Mouse (Mus musculus) CH12.LX (cell line): ENCODE measurements around the gene Sctr. TPM values are rescaled to one million over a fixed set of nuclear protein-coding genes. Genes with fewer than 3 reads are reported as not detected.

Source experiments
- DNase-seq: peaks from one replicate; pipeline ENCODE4 v3.0.0-alpha.2; 2013; ENCODE audit errors: extremely low read depth
- H3K27ac ChIP-seq: 2 replicates; pipeline ENCODE4 v1.5.1; 2012; ENCODE audit warnings: low read depth, mild to moderate bottlenecking, control low read depth, moderate library complexity; ENCODE audit not compliant: insufficient read depth
- H3K27me3 ChIP-seq: replicated peaks from 2 replicates; pipeline ENCODE3; 2012; ENCODE audit warnings: inconsistent platforms
- H3K36me3 ChIP-seq, 2 experiments: replicated peaks in 1 of 2; 2 replicates each; pipeline versions ENCODE3 to v1.6.1; 2012; ENCODE audit warnings: inconsistent platforms in 1 of 2, low read length in 1 of 2, mild to moderate bottlenecking in 1 of 2, mixed read lengths in 1 of 2, moderate library complexity in 1 of 2; ENCODE audit not compliant: control insufficient read depth in 1 of 2, insufficient read depth in 1 of 2
- H3K4me1 ChIP-seq, 2 experiments: 2 replicates each; pipeline ENCODE4 v1.6.1; 2012; ENCODE audit warnings: inconsistent platforms in 1 of 2, moderate library complexity in 1 of 2; ENCODE audit not compliant: insufficient read depth in 2 of 2, control insufficient read depth in 1 of 2
- H3K4me2 ChIP-seq: 2 replicates; pipeline ENCODE4 v1.6.1; 2012; ENCODE audit warnings: low read depth, mild to moderate bottlenecking, control low read depth; ENCODE audit not compliant: poor library complexity, insufficient read depth, severe bottlenecking
- H3K4me3 ChIP-seq, 3 experiments: fragments of 150-350 bp in 1 of 3; sonication (generic) in 1 of 3; replicated peaks in 1 of 3; 2 replicates each; pipeline versions ENCODE3 to v1.5.1; 2011 to 2012; ENCODE audit warnings: low read depth in 2 of 3, low read length in 2 of 3, mild to moderate bottlenecking in 2 of 3, moderate library complexity in 2 of 3, control low read depth in 1 of 3, improper control_type of control experiment in 1 of 3, inconsistent platforms in 1 of 3, mixed read lengths in 1 of 3; ENCODE audit not compliant: poor library complexity in 1 of 3
- H3K79me2 ChIP-seq: replicated peaks from 2 replicates; pipeline ENCODE4 v1.6.1; 2012; ENCODE audit warnings: mild to moderate bottlenecking, moderate library complexity; ENCODE audit not compliant: control insufficient read depth, poor library complexity, insufficient read depth, severe bottlenecking; ENCODE audit errors: extremely low read depth
- H3K9ac ChIP-seq: 2 replicates; pipeline ENCODE4 v1.6.1; 2012; ENCODE audit warnings: low read depth, mild to moderate bottlenecking, control low read depth, moderate library complexity; ENCODE audit not compliant: insufficient read depth
- H3K9me3 ChIP-seq: replicated peaks from 2 replicates; pipeline ENCODE3; 2012; ENCODE audit warnings: low read length, inconsistent platforms, mixed read lengths
- CHD2 ChIP-seq: IDR thresholded peaks from 2 replicates; pipeline ENCODE4 v1.6.1; 2011; ENCODE audit warnings: low read length, improper control_type of control experiment
- E2F4 ChIP-seq: IDR thresholded peaks from 2 replicates; pipeline ENCODE4 v1.6.1; 2011; ENCODE audit warnings: low read depth, low read length, improper control_type of control experiment; ENCODE audit not compliant: insufficient replicate concordance
- ELF1 ChIP-seq: IDR thresholded peaks from 2 replicates; pipeline ENCODE4 v1.6.1; 2014; ENCODE audit warnings: low read depth, mild to moderate bottlenecking, inconsistent platforms, low read length, improper control_type of control experiment
- IRF4 ChIP-seq: IDR thresholded peaks from 2 replicates; pipeline ENCODE4 v1.6.1; 2014; ENCODE audit warnings: low read depth, mild to moderate bottlenecking, inconsistent platforms, low read length, improper control_type of control experiment
- JUN ChIP-seq: IDR thresholded peaks from 2 replicates; pipeline ENCODE4 v1.6.1; 2011; ENCODE audit warnings: low read depth, mild to moderate bottlenecking, low read length, improper control_type of control experiment, moderate library complexity; ENCODE audit not compliant: insufficient read depth
- MAFK ChIP-seq: IDR thresholded peaks from 2 replicates; pipeline ENCODE4 v1.6.1; 2011; ENCODE audit warnings: low read length, improper control_type of control experiment; ENCODE audit not compliant: insufficient replicate concordance
- MYC ChIP-seq: IDR thresholded peaks from 2 replicates; pipeline ENCODE4 v1.6.1; 2011; ENCODE audit warnings: low read depth, mild to moderate bottlenecking, improper control_type of control experiment, low read length
- NRF1 ChIP-seq: IDR thresholded peaks from 2 replicates; pipeline ENCODE4 v1.6.1; 2014; ENCODE audit warnings: low read depth, mild to moderate bottlenecking, inconsistent platforms, low read length, improper control_type of control experiment, moderate library complexity
- POLR2A ChIP-seq: IDR thresholded peaks from 2 replicates; pipeline ENCODE4 v1.6.1; 2011; ENCODE audit warnings: low read depth, mild to moderate bottlenecking, improper control_type of control experiment, low read length
- SIN3A ChIP-seq: IDR thresholded peaks from 2 replicates; pipeline ENCODE4 v1.6.1; 2012; ENCODE audit warnings: low read length, improper control_type of control experiment, inconsistent platforms
- SMC3 ChIP-seq: IDR thresholded peaks from 2 replicates; pipeline ENCODE4 v1.6.1; 2011; ENCODE audit warnings: low read depth, low read length, improper control_type of control experiment
- TBP ChIP-seq: conservative IDR thresholded peaks from 2 replicates; pipeline ENCODE4 v1.6.1; 2011; ENCODE audit warnings: low read depth, low read length, improper control_type of control experiment
- TCF12 ChIP-seq: IDR thresholded peaks from 2 replicates; pipeline ENCODE4 v1.6.1; 2014; ENCODE audit warnings: low read depth, mild to moderate bottlenecking, inconsistent platforms, low read length, improper control_type of control experiment
- USF2 ChIP-seq: conservative IDR thresholded peaks from 2 replicates; pipeline ENCODE4 v1.6.1; 2011; ENCODE audit warnings: low read depth, low read length, improper control_type of control experiment
- ZC3H11A ChIP-seq: IDR thresholded peaks from 2 replicates; pipeline ENCODE4 v1.6.1; 2012; ENCODE audit warnings: low read depth, mild to moderate bottlenecking, inconsistent platforms, low read length, improper control_type of control experiment
- ZKSCAN1 ChIP-seq: IDR thresholded peaks from 2 replicates; pipeline ENCODE4 v1.6.1; 2012; ENCODE audit warnings: low read depth, inconsistent platforms, low read length, improper control_type of control experiment, borderline replicate concordance
- dilution Hi-C: fragments of 300-500 bp; cut with MboI; formaldehyde crosslinking; loops from 2 replicates; pipeline ENCODE4 v1.14.3; 2020; ENCODE audit warnings: low sequenced_read_pairs; ENCODE audit not compliant: extremely low pct_unique_long_range_greater_than_20kb, extremely low pct_ligation_motif_present
- in situ Hi-C: fragments of 300-500 bp; cut with MboI; formaldehyde crosslinking; loops from 3 replicates; pipeline ENCODE4 v1.14.3; 2019; ENCODE audit warnings: low sequenced_read_pairs, low pct_ligation_motif_present, low pct_unique_long_range_greater_than_20kb, mixed read lengths
- polyA plus RNA-seq: library from polyadenylated mRNA; unstranded; fragments of >175 nt; gene quantifications from 2 replicates; pipeline ENCODE4 v1.2.1, GENCODE M21; 2012; ENCODE audit warnings: low read depth; ENCODE audit not compliant: insufficient read length
- total RNA-seq, 2 experiments: library from RNA; depleted of rRNA; stranded (reverse); fragments of 300-350 nt in 1 of 2; fragments of >200 nt in 1 of 2; gene quantifications; 2 replicates each; pipeline ENCODE4 v1.2.3; 2012 to 2014

Sctr gene
- total and polyA plus RNA-seq, 3 experiments, result not detected

GRCm38 (mm10) chr1:120100456-120101226, 93.9 kb downstream of the Sctr start:
- dilution Hi-C loops (no loop called here), in situ Hi-C loops (no loop called here)
- Histone ChIP-seq H3K9me3 (no peaks in the 10 kb centered on the region), H3K4me2 (no peak overlapping the region), H3K36me3 (no peaks in the 10 kb centered on the region), H3K79me2 (no peaks in the 10 kb centered on the region), H3K4me3 (no peak overlapping the region), H3K27ac (no peak overlapping the region), H3K27me3 (no peaks in the 10 kb centered on the region), H3K4me1 (peaks cover 12 to 22% of the 10 kb centered on the region in 2 experiments), H3K9ac (no peak overlapping the region)
- no peak for TF ChIP-seq ZKSCAN1
- DNase-seq, result no peak

DNA sequence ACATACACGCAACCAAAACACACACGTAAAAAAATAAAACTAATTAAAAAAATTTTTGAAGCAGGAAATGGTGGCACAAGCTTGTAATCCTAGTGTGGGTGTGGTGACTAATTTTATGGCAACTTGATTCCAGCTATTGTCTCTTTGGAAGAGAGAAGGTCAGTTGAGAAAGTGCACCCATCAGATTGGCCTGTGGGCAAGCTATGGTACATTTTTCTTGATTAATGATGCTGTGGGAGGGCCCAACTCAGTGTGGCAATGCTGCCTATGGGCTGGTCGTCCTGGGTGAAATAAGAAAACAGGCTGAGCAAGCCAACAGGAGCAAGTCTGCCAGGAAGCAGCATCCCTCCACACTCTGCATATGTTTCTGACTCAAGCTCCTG, 94.5 kb downstream of the Sctr start:
- no peak overlapping the region for H3K4me2 ChIP-seq
- in situ Hi-C loops, result no loop called here
- H3K36me3 ChIP-seq, result no peaks in the 10 kb centered on the region
- no peak overlapping the region for H3K27ac ChIP-seq
- H3K4me1 ChIP-seq, result peaks cover 12 to 22% of the 10 kb centered on the region in 2 experiments
- H3K27me3 ChIP-seq, result no peaks in the 10 kb centered on the region
- H3K79me2 ChIP-seq, result no peaks in the 10 kb centered on the region
- DNase-seq, result no peak
- no peak for TF ChIP-seq TBP
- no peak for TF ChIP-seq E2F4
- no peak for TF ChIP-seq JUN
- TF ChIP-seq ELF1, result no peak
- TF ChIP-seq NRF1, result no peak
- TF ChIP-seq SMC3, result no peak
- no peak for TF ChIP-seq CHD2
- no peak for TF ChIP-seq ZC3H11A
- TF ChIP-seq SIN3A, result no peak
- no peak for TF ChIP-seq MAFK
- no peak for TF ChIP-seq USF2
- TF ChIP-seq TCF12, result no peak
- TF ChIP-seq POLR2A, result no peak
- no peak for TF ChIP-seq MYC
- TF ChIP-seq IRF4, result no peak
- TF ChIP-seq, all 38 proteins: peak for 0
- Histone ChIP-seq H3K9me3 (no peaks in the 10 kb centered on the region), H3K9ac (no peak overlapping the region), H3K4me3 (no peak overlapping the region)
- dilution Hi-C loops, result no loop called here
